Mouse (Mus musculus) olfactory bulb, adult 2 months (tissue): ENCODE measurements at regions not wholly inside any gene's neighbourhood (a gene's known extent, or its start where the extent isn't known, plus 50 kb on each side); places are given as distances from the start of the nearest gene placed in this dataset.

Experiments
- CTCF ChIP-seq: fragments of 200-500 bp; IDR thresholded peaks from 2 replicates; pipeline ENCODE4 v1.5.1; 2012; ENCODE audit warnings: low read depth, mild to moderate bottlenecking, low read length, moderate library complexity; ENCODE audit not compliant: insufficient read depth
- POLR2A ChIP-seq: fragments of 200-500 bp; IDR thresholded peaks from 2 replicates; pipeline ENCODE4 v1.6.1; 2012; ENCODE audit warnings: mild to moderate bottlenecking, low read depth, low read length, moderate library complexity; ENCODE audit not compliant: insufficient read depth

GRCm38 (mm10) chr4:56120357-56120756 lies 588.1 kb upstream of the Klf4 start:
- TF ChIP-seq POLR2A (no peak), CTCF (no peak)
